Mouse (Mus musculus): ENCODE data around the gene Noxo1. TPM values are rescaled to one million over a fixed set of nuclear protein-coding genes. Genes with fewer than 3 reads are reported as not detected.

Gene Noxo1
- polyA plus RNA-seq, 1 experiment from 2014 or later: 1.9 TPM

DNA sequence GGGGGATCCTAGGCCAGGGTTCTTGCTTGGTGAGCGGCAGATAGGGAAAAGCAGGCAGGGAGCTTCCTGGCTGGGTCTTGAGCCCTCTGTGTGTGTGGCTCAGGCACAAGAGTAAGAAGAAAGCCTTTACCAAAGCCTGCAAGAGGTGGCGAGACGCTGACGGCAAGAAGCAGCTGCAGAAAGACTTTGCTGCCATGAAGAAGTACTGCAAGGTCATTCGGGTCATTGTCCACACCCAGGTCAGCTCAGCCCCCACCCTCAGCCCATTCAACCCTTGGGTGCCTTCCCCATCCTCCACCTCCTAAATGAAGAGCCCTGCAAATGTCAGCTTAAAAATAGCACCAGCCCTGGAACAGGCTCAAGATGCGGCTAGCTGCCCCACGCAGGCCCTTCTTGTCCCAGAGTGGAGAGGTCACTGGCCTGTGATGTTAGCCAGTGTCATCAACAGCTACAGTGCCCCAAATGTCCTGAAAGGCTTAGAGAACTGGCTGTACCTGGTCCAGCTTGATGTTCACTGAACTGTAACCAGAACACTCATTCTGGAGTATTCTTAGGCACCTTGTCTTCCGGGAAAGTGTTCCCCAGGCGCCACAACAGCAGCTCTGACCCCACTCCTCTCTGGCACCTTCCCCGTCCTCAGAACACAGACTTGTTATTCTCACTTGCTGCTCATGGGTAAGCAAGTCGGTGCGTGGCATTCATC lies 36.4 kb downstream of the Noxo1 start:
- no peaks in the 10 kb centered on the region for H3K9me3 ChIP-seq (replicated peaks)
- no peak overlapping the region for H3K27ac ChIP-seq (replicated peaks)
- H3K4me2 ChIP-seq: no peak overlapping the region
- no peak overlapping the region; the same call in 1 of the 2 replicates for H3K9ac ChIP-seq (replicated peaks)
- no peak for ATAC-seq (ENCODE audit: low FRiP score)
- no peak overlapping the region for H3K4me3 ChIP-seq (replicated peaks)
- peaks cover 12% of the 10 kb centered on the region for H3K4me1 ChIP-seq
- 77% methylated on average over 12 of the region's 12 CpGs for WGBS
- no peaks in the 10 kb centered on the region for H3K36me3 ChIP-seq
- 0 out of 2 replicates have a peak, but pooled peaks cover 4% of the 10 kb centered on the region for H3K27me3 ChIP-seq (replicated peaks)

- 91% methylated on average over 21 of the region's 21 CpGs for WGBS
- no peak for ATAC-seq (ENCODE audit: low FRiP score)
- Histone ChIP-seq H3K27me3 (replicated peaks) (0 out of 2 replicates have a peak, but pooled peaks cover 4% of the 10 kb centered on the region), H3K4me2 (no peak overlapping the region), H3K9me3 (replicated peaks) (no peaks in the 10 kb centered on the region), H3K36me3 (no peaks in the 10 kb centered on the region), H3K4me3 (replicated peaks) (no peak overlapping the region), H3K27ac (replicated peaks) (no peak overlapping the region), H3K4me1 (peaks cover 17% of the 10 kb centered on the region), H3K9ac (replicated peaks) (no peak overlapping the region)
Measured at GRCm38 (mm10) chr17:24733434-24734050, 37.5 kb downstream of the Noxo1 start.

DNA sequence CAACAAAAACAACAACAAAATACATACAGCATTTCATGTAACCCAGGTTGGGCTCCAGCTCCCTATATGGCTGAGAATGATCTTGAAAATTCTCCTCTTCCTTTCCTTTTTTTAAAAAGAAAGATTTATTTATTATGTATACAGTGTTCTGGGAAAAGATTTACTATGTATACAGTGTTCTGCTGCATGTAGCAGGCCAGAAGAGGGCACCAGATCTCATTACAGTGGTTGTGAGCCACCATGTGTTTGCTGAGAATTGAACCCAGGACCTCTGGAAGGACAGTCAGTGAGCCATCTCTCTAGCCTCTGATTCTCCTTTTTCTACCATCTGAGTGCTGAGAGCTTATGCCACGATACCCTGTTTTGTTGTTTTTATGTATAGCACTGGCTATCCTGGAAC lies 38.5 kb downstream of the Noxo1 start:
- Histone ChIP-seq H3K27ac (replicated peaks) (no peak overlapping the region), H3K4me1 (peaks cover 17% of the 10 kb centered on the region), H3K9ac (replicated peaks) (no peak overlapping the region), H3K36me3 (no peaks in the 10 kb centered on the region), H3K27me3 (replicated peaks) (0 out of 2 replicates have a peak, but pooled peaks cover 4% of the 10 kb centered on the region), H3K4me3 (replicated peaks) (no peak overlapping the region), H3K4me2 (no peak overlapping the region), H3K9me3 (replicated peaks) (no peaks in the 10 kb centered on the region)
- WGBS: 79% methylated on average over 1 of the region's 1 CpGs
- no peak for ATAC-seq (ENCODE audit: low FRiP score)

- Histone ChIP-seq H3K9ac (replicated peaks) (no peak overlapping the region), H3K27ac (replicated peaks) (no peak overlapping the region), H3K27me3 (replicated peaks) (0 out of 2 replicates have a peak, but pooled peaks cover 4% of the 10 kb centered on the region), H3K9me3 (replicated peaks) (no peaks in the 10 kb centered on the region), H3K36me3 (no peaks in the 10 kb centered on the region), H3K4me1 (peaks cover 17% of the 10 kb centered on the region), H3K4me2 (peak overlapping the region; percentile 77; the same call in 1 of the 2 replicates), H3K4me3 (replicated peaks) (no peak overlapping the region)
- 87% methylated on average over 7 of the region's 7 CpGs for WGBS
- ATAC-seq (ENCODE audit: low FRiP score): no peak
Measured at GRCm38 (mm10) chr17:24735446-24735845, 39.4 kb downstream of the Noxo1 start.

- H3K36me3 ChIP-seq: peaks cover 4% of the 10 kb centered on the region; the same call in 1 of the 2 replicates
- WGBS: 2% methylated on average over 29 of the region's 29 CpGs
- peaks cover 17% of the 10 kb centered on the region for H3K4me1 ChIP-seq
- H3K9me3 ChIP-seq (replicated peaks): no peaks in the 10 kb centered on the region
- H3K27ac ChIP-seq (replicated peaks): peak within 1 kb of the TSS; percentile 73
- peak within 1 kb of the TSS; percentile 54 for H3K9ac ChIP-seq (replicated peaks)
- 0 out of 2 replicates have a peak, but pooled peaks cover 4% of the 10 kb centered on the region for H3K27me3 ChIP-seq (replicated peaks)
- peak; percentile 95 for ATAC-seq (ENCODE audit: low FRiP score)
- peak within 1 kb of the TSS; percentile 77 for H3K4me2 ChIP-seq
- H3K4me3 ChIP-seq (replicated peaks): peak within 1 kb of the TSS; percentile 63
Measured at GRCm38 (mm10) chr17:24736330-24737051, 40.5 kb downstream of the Noxo1 start, which contains the start of gene Msrb1. Gene Msrb1 (plus strand): TSS chr17:24736642.

DNA sequence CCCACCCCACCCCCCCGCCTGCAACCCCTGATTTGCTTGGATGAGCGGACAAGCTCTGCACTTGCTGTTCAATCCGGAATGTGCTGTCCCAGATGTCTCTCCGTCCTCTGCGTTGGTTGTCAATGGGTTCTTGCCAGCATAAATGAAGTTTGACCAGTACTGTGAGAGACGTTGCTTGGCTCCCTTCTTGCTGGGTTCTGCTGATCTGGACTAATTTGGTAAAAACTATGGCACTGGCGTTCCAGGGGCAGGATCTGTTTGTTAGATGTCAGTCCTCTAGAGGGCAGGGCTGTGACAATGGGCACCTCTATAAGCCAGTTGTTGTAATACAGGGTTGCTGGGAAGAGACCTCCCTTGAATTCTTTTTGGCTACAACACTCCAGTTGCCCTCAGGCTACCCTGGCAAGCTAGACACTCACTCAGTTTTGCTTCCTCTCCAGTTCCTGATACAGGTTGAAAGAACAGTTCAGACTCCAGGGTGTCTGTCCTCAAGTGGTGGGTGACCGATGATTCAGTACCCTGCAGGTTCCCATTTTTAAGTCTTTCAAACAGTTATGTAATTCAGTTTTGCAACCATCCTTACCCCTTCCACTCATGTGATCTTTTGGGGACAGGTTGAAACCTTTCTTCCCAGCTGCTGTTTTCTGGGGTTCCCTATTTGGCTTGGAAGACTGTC lies 41.2 kb downstream of the Noxo1 start:
- no peaks in the 10 kb centered on the region for H3K9me3 ChIP-seq (replicated peaks)
- 20% methylated on average over 8 of the region's 8 CpGs for WGBS
- H3K36me3 ChIP-seq: peaks cover 7% of the 10 kb centered on the region; the same call in 1 of the 2 replicates
- peak overlapping the region; percentile 63 for H3K4me3 ChIP-seq (replicated peaks)
- peak overlapping the region; percentile 54 for H3K9ac ChIP-seq (replicated peaks)
- ATAC-seq (ENCODE audit: low FRiP score): no peak
- H3K27me3 ChIP-seq (replicated peaks): 0 out of 2 replicates have a peak, but pooled peaks cover 3% of the 10 kb centered on the region
- H3K4me2 ChIP-seq: peak overlapping the region; percentile 77
- peaks cover 17% of the 10 kb centered on the region for H3K4me1 ChIP-seq
- H3K27ac ChIP-seq (replicated peaks): no peak overlapping the region

DNA sequence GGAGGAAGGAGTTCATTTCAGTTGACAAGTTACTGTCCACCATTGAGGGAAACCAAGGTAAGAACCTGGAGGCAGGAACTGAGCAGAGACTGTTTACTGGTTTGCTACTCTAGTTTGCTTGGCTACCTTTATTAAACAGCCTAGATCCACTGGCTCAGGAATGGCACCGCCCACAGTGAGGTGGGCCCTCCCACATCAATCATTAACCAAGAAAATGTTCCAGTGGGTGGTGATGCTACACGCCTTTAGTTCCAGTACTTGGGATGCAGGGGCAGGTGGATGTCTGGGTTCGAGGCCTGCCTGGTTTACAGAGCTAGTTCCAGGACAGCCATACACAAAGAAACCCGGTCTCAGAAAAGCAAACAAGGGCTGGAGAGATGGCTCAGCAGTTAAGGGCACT lies 42.2 kb downstream of the Noxo1 start:
- H3K27me3 ChIP-seq (replicated peaks): no peaks in the 10 kb centered on the region
- no peak overlapping the region for H3K9ac ChIP-seq (replicated peaks)
- peaks cover 17% of the 10 kb centered on the region for H3K4me1 ChIP-seq
- no peak overlapping the region for H3K4me3 ChIP-seq (replicated peaks)
- H3K36me3 ChIP-seq: peaks cover 7% of the 10 kb centered on the region; the same call in 1 of the 2 replicates
- no peak overlapping the region for H3K4me2 ChIP-seq
- ATAC-seq (ENCODE audit: low FRiP score): no peak
- no peaks in the 10 kb centered on the region for H3K9me3 ChIP-seq (replicated peaks)
- no peak overlapping the region for H3K27ac ChIP-seq (replicated peaks)
- WGBS: 85% methylated on average over 4 of the region's 4 CpGs

- peaks cover 7% of the 10 kb centered on the region; the same call in 1 of the 2 replicates for H3K36me3 ChIP-seq
- 84% methylated on average over 8 of the region's 8 CpGs for whole genome bisulfite sequencing
- H3K27me3 ChIP-seq (replicated peaks): no peaks in the 10 kb centered on the region
- H3K4me3 ChIP-seq (replicated peaks): no peak overlapping the region
- no peak overlapping the region for H3K27ac ChIP-seq (replicated peaks)
- H3K4me2 ChIP-seq: no peak overlapping the region
- H3K9me3 ChIP-seq (replicated peaks): no peaks in the 10 kb centered on the region
- H3K9ac ChIP-seq (replicated peaks): no peak overlapping the region
- H3K4me1 ChIP-seq: peaks cover 17% of the 10 kb centered on the region
- ATAC-seq (ENCODE audit: low FRiP score): no peak
Measured at GRCm38 (mm10) chr17:24739926-24740325, 43.9 kb downstream of the Noxo1 start.

DNA sequence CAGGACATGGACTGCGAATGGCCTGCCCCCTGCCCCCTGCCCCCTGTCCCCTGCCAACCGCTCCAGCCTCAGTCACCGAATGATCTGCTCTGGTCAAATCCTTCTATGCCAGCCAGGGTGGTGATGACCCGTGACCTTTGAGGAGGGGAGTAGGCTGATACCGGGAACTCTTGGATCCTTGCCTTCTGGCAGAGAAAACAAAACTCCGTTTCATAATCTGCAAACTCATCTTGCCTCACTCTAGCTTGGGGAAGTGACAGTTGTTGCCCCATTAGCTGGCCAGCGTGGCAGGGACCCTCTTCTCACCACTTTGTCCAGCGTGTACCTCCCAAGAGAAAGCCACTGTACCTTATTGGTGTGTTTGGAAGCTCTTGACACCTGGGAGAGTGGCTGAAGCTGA lies 46.3 kb downstream of the Noxo1 start:
- H3K9me3 ChIP-seq (replicated peaks): no peaks in the 10 kb centered on the region
- H3K27me3 ChIP-seq (replicated peaks): 0 out of 2 replicates have a peak, but pooled peaks cover 5% of the 10 kb centered on the region
- H3K9ac ChIP-seq (replicated peaks): no peak overlapping the region
- 84% methylated on average over 8 of the region's 8 CpGs for WGBS
- no peak overlapping the region for H3K4me2 ChIP-seq
- peaks cover 7% of the 10 kb centered on the region; the same call in 1 of the 2 replicates for H3K36me3 ChIP-seq
- no peak overlapping the region for H3K4me3 ChIP-seq (replicated peaks)
- peaks cover 6% of the 10 kb centered on the region for H3K4me1 ChIP-seq
- ATAC-seq (ENCODE audit: low FRiP score): no peak
- no peak overlapping the region for H3K27ac ChIP-seq (replicated peaks)

DNA sequence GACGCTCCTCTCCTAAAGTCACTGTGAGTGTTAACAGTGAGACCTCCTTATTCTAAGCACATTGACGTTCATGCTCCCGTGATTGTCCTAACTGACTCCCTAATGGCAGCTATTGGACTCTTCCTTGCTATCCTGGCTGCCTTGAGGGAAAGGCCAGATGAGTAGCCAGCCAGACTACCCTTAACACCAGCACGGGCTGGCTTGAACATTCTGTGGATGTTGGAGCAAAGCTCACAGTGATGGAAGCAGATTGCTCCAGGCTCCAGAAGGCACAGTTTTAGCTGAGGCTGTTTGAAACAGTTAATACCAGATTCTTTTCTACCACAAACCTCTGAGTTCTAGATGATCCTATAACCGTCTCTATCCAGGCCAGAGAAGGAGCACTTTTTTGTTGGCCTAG lies 47.9 kb downstream of the Noxo1 start:
- Histone ChIP-seq H3K9ac (replicated peaks) (no peak overlapping the region), H3K9me3 (replicated peaks) (no peaks in the 10 kb centered on the region), H3K4me1 (no peaks in the 10 kb centered on the region), H3K27ac (replicated peaks) (no peak overlapping the region), H3K4me3 (replicated peaks) (no peak overlapping the region), H3K36me3 (peaks cover 7% of the 10 kb centered on the region; the same call in 1 of the 2 replicates), H3K27me3 (replicated peaks) (peaks cover 14% of the 10 kb centered on the region), H3K4me2 (no peak overlapping the region)
- ATAC-seq (ENCODE audit: low FRiP score): no peak
- WGBS: 71% methylated on average over 5 of the region's 5 CpGs

GRCm38 (mm10) chr17:24744381-24744780 lies 48.3 kb downstream of the Noxo1 start:
- Histone ChIP-seq H3K9ac (replicated peaks) (no peak overlapping the region), H3K4me3 (replicated peaks) (no peak overlapping the region)
- ATAC-seq (ENCODE audit: low FRiP score): no peak

More at GRCm38 (mm10) chr17:24744381-24744780, 48.3 kb downstream of the Noxo1 start:
- peaks cover 17% of the 10 kb centered on the region for H3K27me3 ChIP-seq (replicated peaks)
- no peaks in the 10 kb centered on the region for H3K4me1 ChIP-seq
- H3K4me2 ChIP-seq: no peak overlapping the region
- WGBS: 68% methylated on average over 3 of the region's 3 CpGs
- H3K36me3 ChIP-seq: peaks cover 7% of the 10 kb centered on the region; the same call in 1 of the 2 replicates
- no peaks in the 10 kb centered on the region for H3K9me3 ChIP-seq (replicated peaks)
- no peak overlapping the region for H3K27ac ChIP-seq (replicated peaks)
